Mouse (Mus musculus): ENCODE measurements at regions not wholly inside any gene's neighbourhood (a gene's known extent, or its start where the extent isn't known, plus 50 kb on each side); places are given as distances from the start of the nearest gene placed in this dataset.

DNA sequence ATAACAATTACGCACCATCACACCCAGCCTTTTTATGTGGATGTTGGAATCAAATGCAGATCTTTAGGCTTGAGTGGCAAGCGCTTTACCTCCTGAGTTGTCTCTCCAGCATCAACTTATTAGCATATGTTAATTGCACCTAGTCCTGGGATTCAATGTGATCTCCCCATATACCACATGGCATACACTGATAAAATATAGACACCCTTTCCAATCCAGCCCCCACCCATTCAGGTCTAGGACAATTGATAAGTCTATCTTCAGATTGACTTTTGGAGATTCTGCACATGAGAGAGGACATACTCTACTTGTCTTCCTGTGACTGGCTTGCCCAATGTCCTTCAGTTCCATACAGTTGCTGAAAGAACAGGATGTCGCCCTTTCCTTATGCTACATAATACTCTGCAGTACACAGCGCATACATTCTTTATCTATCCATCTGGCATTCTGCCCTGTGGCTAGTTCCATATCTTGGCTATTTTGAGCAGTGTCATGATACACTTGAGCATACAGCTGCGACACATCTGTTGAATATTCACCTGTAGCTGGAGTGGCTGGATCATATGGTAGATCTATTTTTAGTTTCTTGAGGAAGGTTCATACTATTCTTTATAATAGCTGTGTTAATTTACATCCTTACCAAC, 120.3 kb downstream of the Gsdmc2 start:
- 91% methylated on average over 5 of the region's 5 CpGs for WGBS
- Histone ChIP-seq H3K9me3 (ENCODE audit: control insufficient read depth, low read length) (no peaks in the 10 kb centered on the region), H3K4me1 (ENCODE audit: control insufficient read depth, insufficient read depth, low read length) (no peaks in the 10 kb centered on the region)

DNA sequence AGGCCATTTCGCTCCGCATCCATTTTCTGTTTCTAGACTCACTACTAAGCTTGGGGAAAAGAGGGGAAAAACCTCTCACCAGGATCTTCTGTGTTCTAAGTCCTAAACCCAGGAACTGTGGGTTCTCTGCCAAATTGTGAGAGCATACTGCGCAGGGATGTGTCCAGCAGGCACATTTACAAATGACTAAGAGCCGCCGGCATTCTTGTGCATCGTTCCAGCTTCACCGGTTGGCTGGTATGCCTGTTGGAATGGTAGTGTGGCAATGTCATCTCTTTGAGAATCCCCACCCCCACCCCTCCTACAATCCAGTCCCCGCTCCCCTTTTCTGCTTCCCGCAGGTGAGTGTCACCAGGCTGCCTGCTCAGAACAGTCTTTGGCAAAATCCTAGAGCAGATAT, 122.0 kb downstream of the Gsdmc2 start:
- H3K27me3 ChIP-seq (ENCODE audit: control insufficient read depth, insufficient read depth, low read length): no peaks in the 10 kb centered on the region
- no peak overlapping the region for H3K4me2 ChIP-seq (ENCODE audit: low read depth, low read length)
- H3K36me3 ChIP-seq (ENCODE audit: control insufficient read depth, insufficient read depth, low read length): no peaks in the 10 kb centered on the region
- no peaks in the 10 kb centered on the region for H3K9me3 ChIP-seq (ENCODE audit: control insufficient read depth, low read length)
- H3K27ac ChIP-seq (ENCODE audit: low read depth, low read length): no peak overlapping the region
- H3K9ac ChIP-seq (replicated peaks; ENCODE audit: low read depth, low read length): no peak overlapping the region
- WGBS: 71% methylated on average over 9 of the region's 9 CpGs
- no peak overlapping the region for H3K4me3 ChIP-seq (ENCODE audit: low read depth, low read length)
- no peak for ATAC-seq (ENCODE audit: low read depth)
- no peaks in the 10 kb centered on the region for H3K4me1 ChIP-seq (ENCODE audit: control insufficient read depth, insufficient read depth, low read length)

More for the DNA sequence above, 120.3 kb downstream of the Gsdmc2 start:
- no peak overlapping the region for H3K27ac ChIP-seq (ENCODE audit: low read depth, low read length)
- no peak overlapping the region for H3K4me2 ChIP-seq (ENCODE audit: low read depth, low read length)
- H3K4me3 ChIP-seq (ENCODE audit: low read depth, low read length): no peak overlapping the region
- ATAC-seq (ENCODE audit: low read depth): no peak
- no peaks in the 10 kb centered on the region for H3K27me3 ChIP-seq (ENCODE audit: control insufficient read depth, insufficient read depth, low read length)
- no peak overlapping the region for H3K9ac ChIP-seq (replicated peaks; ENCODE audit: low read depth, low read length)
- no peaks in the 10 kb centered on the region for H3K36me3 ChIP-seq (ENCODE audit: control insufficient read depth, insufficient read depth, low read length)

DNA sequence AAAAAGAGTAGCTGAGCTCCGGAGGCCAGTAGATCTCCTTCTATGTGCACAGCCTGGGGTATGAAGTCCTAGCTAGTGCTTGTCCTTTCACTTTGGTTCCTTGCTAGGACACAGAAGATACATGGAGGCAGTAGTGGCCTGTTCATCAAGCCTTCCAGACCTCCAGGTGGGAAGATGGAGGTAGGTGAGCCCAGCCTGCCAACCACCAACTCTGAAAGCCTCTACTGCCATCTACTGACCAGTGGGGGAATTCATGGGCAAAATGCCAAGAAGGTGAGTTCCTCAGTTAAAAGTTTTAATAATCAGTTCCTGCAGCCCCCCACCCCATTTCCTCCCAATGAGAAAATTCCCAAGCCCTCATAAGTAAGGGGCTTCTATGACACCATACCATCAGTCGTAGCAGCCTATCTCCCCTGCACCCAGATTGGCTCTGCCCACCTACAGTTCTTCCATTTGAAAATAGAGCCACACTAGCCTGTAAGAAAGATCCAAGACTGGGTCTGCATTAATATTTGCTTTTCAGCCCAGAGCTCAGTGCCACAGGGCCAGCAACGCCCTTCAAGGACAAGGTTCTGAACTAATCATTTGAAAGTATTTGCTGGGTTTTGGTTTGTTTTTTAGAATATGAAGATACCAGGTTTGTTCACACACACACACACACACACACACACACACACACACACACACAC, 123.2 kb downstream of the Gsdmc2 start:
- no peak overlapping the region for H3K4me3 ChIP-seq (ENCODE audit: low read depth, low read length)
- H3K9me3 ChIP-seq (ENCODE audit: control insufficient read depth, low read length): no peaks in the 10 kb centered on the region
- 63% methylated on average over 3 of the region's 3 CpGs for WGBS
- H3K4me2 ChIP-seq (ENCODE audit: low read depth, low read length): no peak overlapping the region
- H3K27ac ChIP-seq (ENCODE audit: low read depth, low read length): no peak overlapping the region
- no peaks in the 10 kb centered on the region for H3K4me1 ChIP-seq (ENCODE audit: control insufficient read depth, insufficient read depth, low read length)
- H3K36me3 ChIP-seq (ENCODE audit: control insufficient read depth, insufficient read depth, low read length): no peaks in the 10 kb centered on the region
- H3K9ac ChIP-seq (replicated peaks; ENCODE audit: low read depth, low read length): no peak overlapping the region
- no peak for ATAC-seq (ENCODE audit: low read depth)
- no peaks in the 10 kb centered on the region for H3K27me3 ChIP-seq (ENCODE audit: control insufficient read depth, insufficient read depth, low read length)

DNA sequence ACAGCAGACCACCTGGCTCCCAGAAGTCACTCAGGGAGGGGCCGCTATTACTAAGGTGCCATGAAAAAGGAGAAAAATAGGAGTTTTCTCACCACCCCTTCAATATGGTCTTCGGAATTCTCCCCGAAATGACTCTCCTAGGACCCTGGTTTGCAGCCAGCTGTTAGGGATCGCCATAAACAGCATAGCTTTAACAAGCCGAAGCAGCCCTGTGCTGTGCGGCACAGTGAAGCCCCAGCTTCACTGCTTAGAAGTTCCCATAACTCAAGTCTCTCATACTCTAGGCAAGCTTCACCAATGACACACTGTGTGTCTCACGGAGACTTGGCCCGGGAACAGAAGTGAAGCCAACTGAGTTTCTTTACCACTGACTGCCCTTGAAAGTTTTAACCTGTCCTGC, 127.2 kb downstream of the Gsdmc2 start:
- no peaks in the 10 kb centered on the region for H3K9me3 ChIP-seq (ENCODE audit: control insufficient read depth, low read length)
- no peak overlapping the region for H3K4me3 ChIP-seq (ENCODE audit: low read depth, low read length)
- H3K27me3 ChIP-seq (ENCODE audit: control insufficient read depth, insufficient read depth, low read length): no peaks in the 10 kb centered on the region
- H3K9ac ChIP-seq (replicated peaks; ENCODE audit: low read depth, low read length): no peak overlapping the region
- H3K4me1 ChIP-seq (ENCODE audit: control insufficient read depth, insufficient read depth, low read length): no peaks in the 10 kb centered on the region
- no peak overlapping the region for H3K4me2 ChIP-seq (ENCODE audit: low read depth, low read length)
- 86% methylated on average over 8 of the region's 8 CpGs for WGBS
- ATAC-seq (ENCODE audit: low read depth): no peak
- no peak overlapping the region for H3K27ac ChIP-seq (ENCODE audit: low read depth, low read length)
- H3K36me3 ChIP-seq (ENCODE audit: control insufficient read depth, insufficient read depth, low read length): no peaks in the 10 kb centered on the region

DNA sequence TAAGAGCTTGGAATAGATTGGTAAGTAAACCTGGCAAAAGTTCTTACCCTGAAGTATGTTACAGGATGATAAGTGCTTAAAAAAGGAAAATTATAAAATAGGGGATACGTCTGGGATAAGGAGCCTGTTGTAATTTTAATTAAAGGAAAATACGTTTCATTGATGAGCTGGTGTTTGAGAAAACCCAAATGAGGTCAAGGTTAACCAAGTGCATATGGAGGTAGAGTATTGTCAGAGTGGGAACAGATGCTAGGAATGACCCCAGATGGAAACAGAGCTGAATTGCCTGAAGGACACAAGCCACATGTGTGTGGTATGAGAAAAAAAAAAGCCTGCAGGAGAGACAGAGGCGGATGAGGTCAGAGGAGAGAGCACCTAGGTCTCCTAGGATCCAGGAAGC, 131.3 kb downstream of the Gsdmc2 start:
- Histone ChIP-seq H3K4me1 (ENCODE audit: control insufficient read depth, insufficient read depth, low read length) (no peaks in the 10 kb centered on the region), H3K9me3 (ENCODE audit: control insufficient read depth, low read length) (no peaks in the 10 kb centered on the region), H3K4me2 (ENCODE audit: low read depth, low read length) (no peak overlapping the region), H3K4me3 (ENCODE audit: low read depth, low read length) (no peak overlapping the region), H3K36me3 (ENCODE audit: control insufficient read depth, insufficient read depth, low read length) (no peaks in the 10 kb centered on the region), H3K9ac (replicated peaks; ENCODE audit: low read depth, low read length) (no peak overlapping the region), H3K27me3 (ENCODE audit: control insufficient read depth, insufficient read depth, low read length) (no peaks in the 10 kb centered on the region), H3K27ac (ENCODE audit: low read depth, low read length) (no peak overlapping the region)
- WGBS: 87% methylated on average over 3 of the region's 3 CpGs
- no peak for ATAC-seq (ENCODE audit: low read depth)

DNA sequence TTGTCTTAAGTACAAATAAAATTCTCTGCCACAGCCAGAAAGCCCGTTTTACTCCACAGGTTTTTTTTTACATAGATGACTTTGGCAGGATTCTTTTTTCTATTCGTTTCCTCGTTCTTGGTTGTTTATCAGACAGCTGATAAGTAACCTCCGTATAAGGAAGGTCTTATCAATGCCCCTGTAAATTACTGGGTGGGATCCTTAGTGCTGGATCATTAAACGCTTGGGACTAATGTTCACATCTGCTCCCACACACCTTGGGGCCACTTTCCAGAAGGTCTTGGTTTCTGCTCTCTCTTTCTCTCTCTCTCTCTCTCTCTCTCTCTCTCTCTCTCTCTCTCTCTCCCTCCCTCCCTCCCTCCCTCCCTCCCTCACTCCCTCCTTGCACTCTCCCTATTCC, 134.6 kb downstream of the Gsdmc2 start:
- no peaks in the 10 kb centered on the region for H3K4me1 ChIP-seq (ENCODE audit: control insufficient read depth, insufficient read depth, low read length)
- H3K36me3 ChIP-seq (ENCODE audit: control insufficient read depth, insufficient read depth, low read length): no peaks in the 10 kb centered on the region
- no peak overlapping the region for H3K27ac ChIP-seq (ENCODE audit: low read depth, low read length)
- H3K27me3 ChIP-seq (ENCODE audit: control insufficient read depth, insufficient read depth, low read length): no peaks in the 10 kb centered on the region
- H3K9me3 ChIP-seq (ENCODE audit: control insufficient read depth, low read length): no peaks in the 10 kb centered on the region
- no peak overlapping the region for H3K4me3 ChIP-seq (ENCODE audit: low read depth, low read length)
- no peak overlapping the region for H3K4me2 ChIP-seq (ENCODE audit: low read depth, low read length)
- 81% methylated on average over 5 of the region's 5 CpGs for WGBS
- H3K9ac ChIP-seq (replicated peaks; ENCODE audit: low read depth, low read length): no peak overlapping the region
- ATAC-seq (ENCODE audit: low read depth): no peak

DNA sequence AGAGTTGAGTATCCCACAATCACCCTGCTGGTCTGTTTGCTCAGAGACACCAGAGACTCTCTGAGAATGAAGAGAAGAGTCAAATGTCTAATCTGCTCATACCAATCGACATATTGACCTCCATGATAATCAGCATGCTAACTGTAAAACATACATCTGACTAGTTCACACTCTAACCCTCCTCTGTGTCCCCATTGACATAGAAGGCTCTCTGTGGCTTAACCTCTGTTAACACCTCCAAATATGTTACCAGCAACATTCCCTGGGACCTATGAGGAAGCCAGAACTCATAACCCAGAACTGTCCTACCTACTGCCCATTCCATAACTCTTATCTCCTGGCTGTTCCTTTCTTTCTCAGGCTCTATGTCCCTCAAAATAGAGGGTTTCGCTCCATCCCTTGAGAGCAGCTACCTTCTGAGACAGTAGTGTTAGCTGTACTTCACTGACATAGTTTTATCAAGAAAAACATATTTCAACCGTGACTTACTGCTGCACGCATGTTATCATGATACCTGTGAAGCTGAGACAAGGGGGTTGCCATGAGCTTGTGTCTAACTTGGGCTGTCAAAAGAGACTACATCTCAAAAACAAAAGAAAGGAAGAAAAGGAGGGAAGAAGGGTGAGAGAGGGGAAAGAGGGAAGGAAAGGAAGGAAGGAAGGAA, 135.6 kb downstream of the Gsdmc2 start:
- no peak overlapping the region for H3K4me2 ChIP-seq (ENCODE audit: low read depth, low read length)
- H3K4me3 ChIP-seq (ENCODE audit: low read depth, low read length): no peak overlapping the region
- no peaks in the 10 kb centered on the region for H3K27me3 ChIP-seq (ENCODE audit: control insufficient read depth, insufficient read depth, low read length)
- H3K9ac ChIP-seq (replicated peaks; ENCODE audit: low read depth, low read length): no peak overlapping the region
- no peak for ATAC-seq (ENCODE audit: low read depth)
- H3K36me3 ChIP-seq (ENCODE audit: control insufficient read depth, insufficient read depth, low read length): no peaks in the 10 kb centered on the region
- H3K9me3 ChIP-seq (ENCODE audit: control insufficient read depth, low read length): no peaks in the 10 kb centered on the region
- no peak overlapping the region for H3K27ac ChIP-seq (ENCODE audit: low read depth, low read length)
- no peaks in the 10 kb centered on the region for H3K4me1 ChIP-seq (ENCODE audit: control insufficient read depth, insufficient read depth, low read length)
- 95% methylated on average over 4 of the region's 4 CpGs for whole genome bisulfite sequencing

DNA sequence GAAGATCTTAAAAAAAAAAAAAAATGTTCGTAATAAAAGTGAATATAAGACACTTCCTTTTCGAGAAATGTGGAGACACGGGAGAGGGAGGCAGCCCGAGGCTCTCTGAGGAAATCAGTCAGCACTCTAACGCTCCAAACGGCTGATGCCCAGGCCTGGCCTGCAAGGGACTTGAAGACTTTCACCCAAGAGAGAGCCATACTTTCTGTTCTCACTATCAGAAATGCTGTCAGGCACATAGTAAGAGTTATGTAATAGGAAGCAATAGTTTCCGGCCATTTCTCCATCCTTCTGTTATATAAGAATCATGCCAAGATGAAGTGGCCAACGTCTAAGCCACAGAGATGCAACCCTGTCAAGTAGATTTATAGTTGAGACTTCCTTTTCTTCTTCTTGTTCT, 140.3 kb downstream of the Gsdmc2 start:
- Histone ChIP-seq H3K27ac (ENCODE audit: low read depth, low read length) (no peak overlapping the region), H3K27me3 (ENCODE audit: control insufficient read depth, insufficient read depth, low read length) (no peaks in the 10 kb centered on the region), H3K4me3 (ENCODE audit: low read depth, low read length) (no peak overlapping the region), H3K9me3 (ENCODE audit: control insufficient read depth, low read length) (no peaks in the 10 kb centered on the region), H3K36me3 (ENCODE audit: control insufficient read depth, insufficient read depth, low read length) (no peaks in the 10 kb centered on the region), H3K9ac (replicated peaks; ENCODE audit: low read depth, low read length) (no peak overlapping the region), H3K4me2 (ENCODE audit: low read depth, low read length) (no peak overlapping the region), H3K4me1 (ENCODE audit: control insufficient read depth, insufficient read depth, low read length) (no peaks in the 10 kb centered on the region)
- WGBS: 90% methylated on average over 8 of the region's 8 CpGs
- ATAC-seq (ENCODE audit: low read depth): no peak

DNA sequence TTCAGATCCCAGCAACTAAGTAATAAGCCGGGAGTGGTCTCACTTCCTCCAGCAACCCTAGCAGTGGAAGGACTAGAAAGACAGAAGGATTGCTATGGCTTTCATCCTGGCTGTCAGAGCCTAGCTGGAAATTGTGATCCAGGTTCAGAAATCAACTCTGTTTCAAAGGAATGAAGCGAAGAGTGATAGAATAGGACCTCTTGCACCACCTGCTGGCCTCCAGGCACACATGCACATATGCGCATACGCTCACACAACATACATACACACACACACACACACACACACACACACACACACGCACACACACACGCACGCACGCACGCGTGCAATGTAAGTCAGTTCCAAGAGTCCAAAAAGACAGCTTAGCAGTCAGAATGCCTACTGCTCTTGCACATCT, 147.1 kb downstream of the Gsdmc2 start:
- Histone ChIP-seq H3K27me3 (ENCODE audit: control insufficient read depth, insufficient read depth, low read length) (no peaks in the 10 kb centered on the region), H3K4me1 (ENCODE audit: control insufficient read depth, insufficient read depth, low read length) (no peaks in the 10 kb centered on the region), H3K36me3 (ENCODE audit: control insufficient read depth, insufficient read depth, low read length) (no peaks in the 10 kb centered on the region), H3K27ac (ENCODE audit: low read depth, low read length) (no peak overlapping the region), H3K9me3 (ENCODE audit: control insufficient read depth, low read length) (no peaks in the 10 kb centered on the region), H3K9ac (replicated peaks; ENCODE audit: low read depth, low read length) (no peak overlapping the region), H3K4me2 (ENCODE audit: low read depth, low read length) (no peak overlapping the region), H3K4me3 (ENCODE audit: low read depth, low read length) (no peak overlapping the region)
- WGBS: 94% methylated on average over 10 of the region's 10 CpGs
- ATAC-seq (ENCODE audit: low read depth): no peak

Measured in neural tube, embryonic 14.5 days (tissue).